Mouse (Mus musculus) C2C12 (cell line): ENCODE data around the gene Acbd4. TPM values are rescaled to one million over a fixed set of nuclear protein-coding genes. Genes with fewer than 3 reads are reported as not detected.
A peak's percentile ranks its signal among the peaks of the same experiment; 100 is the strongest.

Experiments used
- H3K27me3 ChIP-seq: one replicate; pipeline ENCODE4 v1.6.1; 2011; ENCODE audit not compliant: control insufficient read depth, insufficient read depth, insufficient read length
- H3K36me3 ChIP-seq: one replicate; pipeline ENCODE4 v1.6.1; 2011; ENCODE audit not compliant: control insufficient read depth, insufficient read depth
- H3K4me3 ChIP-seq: one replicate; pipeline ENCODE4 v1.5.1; 2011; ENCODE audit warnings: mild to moderate bottlenecking, control low read depth; ENCODE audit not compliant: poor library complexity, insufficient read depth, severe bottlenecking
- H3K79me2 ChIP-seq: one replicate; pipeline ENCODE4 v1.6.1; 2011; ENCODE audit not compliant: control insufficient read depth, insufficient read depth
- H3K79me3 ChIP-seq: one replicate; pipeline ENCODE4 v1.6.1; 2011; ENCODE audit warnings: low read depth, control low read depth
- H3ac ChIP-seq: one replicate; pipeline ENCODE3; 2011; ENCODE audit warnings: low read depth; ENCODE audit not compliant: control insufficient read depth, insufficient read length
- CEBPB ChIP-seq: IDR thresholded peaks from one replicate; pipeline ENCODE4 v1.6.1; 2011; ENCODE audit warnings: low read depth, mild to moderate bottlenecking, control low read depth, moderate library complexity
- CTCF ChIP-seq: IDR thresholded peaks from one replicate; pipeline ENCODE4 v1.5.1; 2011; ENCODE audit not compliant: control insufficient read depth, insufficient read depth, insufficient read length
- FOSL1 ChIP-seq: IDR thresholded peaks from one replicate; pipeline ENCODE4 v1.8.0; 2011; ENCODE audit warnings: mild to moderate bottlenecking, low read length; ENCODE audit not compliant: poor library complexity, insufficient read depth, severe bottlenecking
- MAX ChIP-seq: IDR thresholded peaks from one replicate; pipeline ENCODE4 v1.6.1; 2011; ENCODE audit warnings: mild to moderate bottlenecking, control low read depth
- MYOD1 ChIP-seq: IDR thresholded peaks from one replicate; pipeline ENCODE4 v1.6.1; 2011; ENCODE audit warnings: low read depth; ENCODE audit not compliant: control insufficient read depth, insufficient read length
- MYOG ChIP-seq: IDR thresholded peaks from one replicate; pipeline ENCODE4 v1.6.1; 2011; ENCODE audit not compliant: control insufficient read depth, insufficient read length; ENCODE audit errors: extremely low read depth
- USF1 ChIP-seq: IDR thresholded peaks from one replicate; pipeline ENCODE4 v1.6.1; 2011; ENCODE audit warnings: low read depth, mild to moderate bottlenecking, control low read depth, moderate library complexity
- polyA plus RNA-seq: library from polyadenylated mRNA; unstranded; fragments of >200 nt; fragmentation: generic; extraction: Trizol; gene quantifications from one replicate; pipeline ENCODE4 v1.2.1, GENCODE M21; 2012; ENCODE audit warnings: missing spikeins

Acbd4 gene
- polyA plus RNA-seq, 1 experiment, result 23.0 TPM

- Histone ChIP-seq H3K79me2 (peaks cover 62% of the 10 kb centered on the region), H3ac (no peak overlapping the region), H3K27me3 (no peaks in the 10 kb centered on the region), H3K36me3 (peaks cover 17% of the 10 kb centered on the region), H3K4me3 (no peak overlapping the region), H3K79me3 (peaks cover 30% of the 10 kb centered on the region)
- TF ChIP-seq MAX, result no peak
- TF ChIP-seq CTCF, result no peak
- TF ChIP-seq USF1, result no peak
- no peak for TF ChIP-seq MYOD1
- no peak for TF ChIP-seq CEBPB
- TF ChIP-seq FOSL1, result no peak
- no peak for TF ChIP-seq MYOG
Measured at GRCm38 (mm10) chr11:103095107-103095670, 6.3 kb upstream of the Acbd4 start.

DNA sequence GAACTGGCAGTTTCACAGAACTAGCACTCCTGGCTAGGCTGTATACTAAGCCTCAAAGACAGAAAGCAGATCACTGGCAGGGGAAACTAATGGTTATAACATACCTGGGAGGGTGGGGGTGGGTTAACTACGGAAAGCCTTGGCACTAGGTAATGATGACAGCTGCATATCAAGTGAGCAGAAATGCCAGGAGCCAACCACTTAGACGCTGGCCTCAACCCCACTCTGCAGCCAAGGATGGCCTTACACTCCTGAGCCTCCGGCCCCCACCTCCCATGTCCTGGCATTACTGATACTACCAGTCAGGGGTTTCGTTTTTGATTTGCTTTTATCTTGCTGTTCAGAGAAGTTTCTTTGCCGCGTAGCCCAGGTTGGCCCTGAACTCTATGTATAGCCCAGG lies 5.7 kb upstream of the Acbd4 start:
- Histone ChIP-seq H3K27me3 (no peaks in the 10 kb centered on the region), H3K36me3 (peaks cover 19% of the 10 kb centered on the region), H3ac (no peak overlapping the region), H3K79me3 (peaks cover 36% of the 10 kb centered on the region), H3K79me2 (peaks cover 68% of the 10 kb centered on the region), H3K4me3 (no peak overlapping the region)
- no peak for TF ChIP-seq USF1
- no peak for TF ChIP-seq FOSL1
- TF ChIP-seq MAX, result no peak
- TF ChIP-seq MYOG, result no peak

GRCm38 (mm10) chr11:103096979-103097894 lies 4.2 kb upstream of the Acbd4 start:
- H3K79me3 ChIP-seq, result peaks cover 42% of the 10 kb centered on the region
- no peak overlapping the region for H3K4me3 ChIP-seq
- H3K27me3 ChIP-seq, result no peaks in the 10 kb centered on the region
- H3ac ChIP-seq, result peak overlapping the region; percentile 5
- peaks cover 75% of the 10 kb centered on the region for H3K79me2 ChIP-seq
- no peak for TF ChIP-seq MAX
- no peak for TF ChIP-seq MYOD1
- TF ChIP-seq CEBPB, result no peak
- TF ChIP-seq FOSL1, result no peak
- no peak for TF ChIP-seq CTCF
- H3K36me3 ChIP-seq, result peaks cover 19% of the 10 kb centered on the region

GRCm38 (mm10) chr11:103098531-103099190 lies 2.8 kb upstream of the Acbd4 start:
- Histone ChIP-seq H3K27me3 (no peaks in the 10 kb centered on the region), H3K79me2 (peaks cover 73% of the 10 kb centered on the region), H3K79me3 (peaks cover 40% of the 10 kb centered on the region), H3K4me3 (no peak overlapping the region), H3K36me3 (peaks cover 19% of the 10 kb centered on the region), H3ac (peak overlapping the region; percentile 19)
- no peak for TF ChIP-seq USF1
- no peak for TF ChIP-seq MYOG
- TF ChIP-seq MAX, result no peak
- TF ChIP-seq CTCF, result no peak
- no peak for TF ChIP-seq CEBPB
- no peak for TF ChIP-seq FOSL1
- TF ChIP-seq MYOD1, result no peak

DNA sequence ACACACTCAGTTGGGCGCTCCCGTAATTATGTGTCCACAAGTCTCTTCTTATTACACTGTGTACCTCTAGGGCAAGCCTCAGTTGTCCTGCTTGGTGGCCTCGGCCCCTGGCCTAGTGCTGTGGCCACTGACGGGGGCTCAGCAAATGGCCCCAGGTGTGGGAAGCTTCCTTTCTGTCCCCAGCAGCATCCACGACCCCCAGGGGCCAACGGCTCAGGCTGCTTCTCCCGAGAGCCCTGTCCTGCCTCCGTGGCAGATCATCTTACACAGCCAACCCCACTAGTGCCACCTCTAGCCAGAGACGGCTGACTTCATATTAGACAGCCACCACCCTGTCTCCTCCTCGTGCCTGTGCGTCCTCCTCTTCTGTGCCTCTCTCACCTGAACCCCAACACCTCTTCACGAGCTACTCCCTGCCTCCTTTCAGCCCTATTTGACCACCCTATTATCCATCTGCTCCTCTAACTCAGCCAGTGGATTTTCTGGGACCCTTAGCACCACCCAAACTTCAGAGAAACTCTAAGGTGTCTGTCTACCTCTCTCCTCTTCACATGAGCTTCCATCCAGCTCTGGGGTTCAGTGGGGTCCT lies 2.0 kb upstream of the Acbd4 start:
- Histone ChIP-seq H3K79me2 (peaks cover 80% of the 10 kb centered on the region), H3K4me3 (no peak overlapping the region), H3K36me3 (peaks cover 19% of the 10 kb centered on the region), H3K79me3 (peaks cover 40% of the 10 kb centered on the region), H3K27me3 (no peaks in the 10 kb centered on the region), H3ac (peak overlapping the region; percentile 22)
- TF ChIP-seq FOSL1 (no peak), MYOD1 (no peak), CEBPB (no peak), CTCF (no peak), MAX (no peak), USF1 (no peak), MYOG (no peak)
